Mouse (Mus musculus): ENCODE measurements around the gene Gm7544.
"Not testable (repeated sequence)": the region's sequence is repeated elsewhere in the genome, so short reads cannot be mapped to it uniquely, and the experiment has no call there.

Gm7544 gene

DNA sequence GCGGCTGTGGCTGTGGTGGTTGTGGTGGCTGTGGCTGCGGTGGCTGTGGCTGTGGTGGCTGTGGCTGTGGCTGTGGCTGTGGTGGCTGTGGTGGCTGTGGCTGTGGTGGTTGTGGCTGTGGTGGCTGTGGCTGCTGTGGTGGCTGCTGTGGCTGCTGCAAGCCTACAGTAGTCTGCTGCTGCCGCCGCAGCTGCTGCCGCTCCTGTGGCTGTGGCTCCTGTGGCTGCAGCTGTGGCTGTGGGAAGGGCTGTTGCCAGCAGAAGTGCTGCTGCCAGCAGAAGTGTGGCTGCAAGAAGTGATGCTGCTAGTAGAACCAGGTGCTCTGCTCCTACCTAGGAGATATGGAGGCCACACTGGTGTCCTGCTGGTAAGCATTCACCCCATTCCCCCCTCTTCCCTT, 42.4 kb downstream of the Gm7544 start:
- DNase-seq: not testable (repeated sequence)

GRCm38 (mm10) chr1:82913025-82913424, 42.8 kb downstream of the Gm7544 start, which contains the start of gene A030005L19Rik:
A030005L19Rik (plus strand) TSS chr1:82913325.
- no peak for DNase-seq

GRCm38 (mm10) chr1:82905886-82906285, 49.9 kb downstream of the Gm7544 start:
- DNase-seq: no peak
